Mouse (Mus musculus) megakaryocyte, embryonic 14.5 days (primary cell): ENCODE measurements at regions not wholly inside any gene's neighbourhood (a gene's known extent, or its start where the extent isn't known, plus 50 kb on each side); places are given as distances from the start of the nearest gene placed in this dataset.

ENCODE experiments used
- FLI1 ChIP-seq: IDR thresholded peaks from 2 replicates; pipeline ENCODE4 v1.6.1; 2012; ENCODE audit warnings: low read length, inconsistent platforms, mixed read lengths
- GATA1 ChIP-seq: IDR thresholded peaks from 3 replicates; pipeline ENCODE4 v1.6.1; 2012; ENCODE audit warnings: mixed read lengths, low read length, inconsistent platforms, borderline replicate concordance

GRCm38 (mm10) chr9:27569054-27569387 is 172.4 kb downstream of the Spata19 start:
- TF ChIP-seq GATA1 (no peak), FLI1 (no peak)
